Mouse (Mus musculus) cortical plate, adult 2 months (tissue): ENCODE data around the gene Gm37240. TPM values are rescaled to one million over a fixed set of nuclear protein-coding genes. Genes with fewer than 3 reads are reported as not detected.
A peak's percentile ranks its signal among the peaks of the same experiment; 100 is the strongest.

Experiments used
- H3K27ac ChIP-seq: fragments of 200-500 bp; 2 replicates; pipeline ENCODE4 v1.5.1; 2012; ENCODE audit warnings: low read length, control low read depth, inconsistent platforms; ENCODE audit not compliant: insufficient read depth
- H3K4me1 ChIP-seq: fragments of 200-500 bp; 2 replicates; pipeline ENCODE4 v1.6.1; 2011; ENCODE audit warnings: low read length; ENCODE audit not compliant: control insufficient read depth, insufficient read depth
- H3K4me3 ChIP-seq: fragments of 200-500 bp; 2 replicates; pipeline ENCODE4 v1.5.1; 2011; ENCODE audit warnings: mild to moderate bottlenecking, low read length, control low read depth; ENCODE audit not compliant: insufficient read depth
- CTCF ChIP-seq: fragments of 200-500 bp; IDR thresholded peaks from 2 replicates; pipeline ENCODE4 v1.5.1; 2011; ENCODE audit warnings: mild to moderate bottlenecking, control low read depth, low read length; ENCODE audit not compliant: insufficient read depth; ENCODE audit errors: extremely low read depth
- POLR2A ChIP-seq: fragments of 200-500 bp; IDR thresholded peaks from 2 replicates; pipeline ENCODE4 v1.6.1; 2011; ENCODE audit warnings: mild to moderate bottlenecking, low read length, control low read depth; ENCODE audit not compliant: insufficient read depth; ENCODE audit errors: extremely low read depth
- polyA plus RNA-seq: library from polyadenylated mRNA; depleted of rRNA; stranded (reverse); fragments of >200 nt; gene quantifications from 2 replicates; pipeline ENCODE4 v1.2.3, GENCODE M21; 2012

The Gm37240 gene
- polyA plus RNA-seq, 1 experiment, result 0.81 TPM

DNA sequence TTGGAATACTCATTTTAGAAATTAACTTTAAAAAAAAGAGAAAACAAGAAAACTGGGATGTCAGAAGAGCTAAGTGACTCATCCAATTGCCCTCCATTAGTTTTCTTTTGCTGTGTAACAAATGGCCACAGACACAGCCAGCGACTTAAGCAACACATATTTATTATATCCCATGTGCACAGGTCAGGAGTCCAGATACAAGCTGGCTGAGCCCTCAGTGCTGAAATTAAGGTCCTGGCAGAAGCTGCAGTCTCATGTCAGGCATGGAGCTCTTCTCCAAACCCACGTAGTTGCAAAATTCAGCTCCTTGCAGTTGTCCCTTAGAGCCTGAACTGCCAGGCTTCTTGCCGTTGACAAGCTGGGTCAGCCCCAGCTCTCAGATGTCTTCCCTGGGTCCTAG lies 504.0 kb downstream of the Gm37240 start:
- Histone ChIP-seq H3K27ac (no peak overlapping the region), H3K4me3 (no peak overlapping the region), H3K4me1 (peaks cover 6% of the 10 kb centered on the region)
- TF ChIP-seq CTCF (no peak), POLR2A (no peak)

DNA sequence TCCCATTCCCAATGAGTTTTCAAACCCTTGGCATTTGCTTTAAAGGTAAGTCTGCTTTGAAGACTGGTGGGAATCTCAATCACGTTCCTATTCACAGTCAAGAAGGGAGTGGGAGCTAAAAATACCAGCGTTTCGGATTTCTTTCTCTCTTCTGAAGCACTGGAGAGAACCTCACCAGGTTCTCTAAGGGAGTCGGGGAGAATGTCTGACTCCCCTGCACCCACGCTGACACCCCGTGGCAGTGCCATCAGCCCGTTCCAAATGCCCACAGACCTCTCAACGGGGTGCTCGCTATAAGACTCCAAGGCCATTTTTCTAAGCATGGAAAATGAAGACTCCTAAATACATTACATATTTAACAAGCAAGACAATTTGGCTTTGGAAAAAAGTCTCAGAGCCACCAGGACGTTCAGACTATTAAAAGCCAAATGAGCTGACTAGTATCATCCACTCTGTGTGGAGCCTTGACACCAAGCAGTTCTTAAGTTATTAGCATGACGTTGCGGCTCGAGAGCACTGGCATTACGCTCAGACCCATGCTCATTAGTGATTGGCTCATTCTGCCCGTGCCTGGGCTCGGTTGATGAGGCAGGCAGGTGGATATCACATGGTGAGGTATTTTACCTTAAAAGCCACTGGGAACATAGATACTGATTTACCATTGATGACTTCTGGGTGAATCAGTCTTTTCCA lies 508.5 kb downstream of the Gm37240 start:
- peaks cover 15% of the 10 kb centered on the region for H3K4me1 ChIP-seq
- peak overlapping the region; percentile 75 for H3K27ac ChIP-seq
- TF ChIP-seq CTCF, result no peak
- TF ChIP-seq POLR2A, result no peak
- no peak overlapping the region for H3K4me3 ChIP-seq

DNA sequence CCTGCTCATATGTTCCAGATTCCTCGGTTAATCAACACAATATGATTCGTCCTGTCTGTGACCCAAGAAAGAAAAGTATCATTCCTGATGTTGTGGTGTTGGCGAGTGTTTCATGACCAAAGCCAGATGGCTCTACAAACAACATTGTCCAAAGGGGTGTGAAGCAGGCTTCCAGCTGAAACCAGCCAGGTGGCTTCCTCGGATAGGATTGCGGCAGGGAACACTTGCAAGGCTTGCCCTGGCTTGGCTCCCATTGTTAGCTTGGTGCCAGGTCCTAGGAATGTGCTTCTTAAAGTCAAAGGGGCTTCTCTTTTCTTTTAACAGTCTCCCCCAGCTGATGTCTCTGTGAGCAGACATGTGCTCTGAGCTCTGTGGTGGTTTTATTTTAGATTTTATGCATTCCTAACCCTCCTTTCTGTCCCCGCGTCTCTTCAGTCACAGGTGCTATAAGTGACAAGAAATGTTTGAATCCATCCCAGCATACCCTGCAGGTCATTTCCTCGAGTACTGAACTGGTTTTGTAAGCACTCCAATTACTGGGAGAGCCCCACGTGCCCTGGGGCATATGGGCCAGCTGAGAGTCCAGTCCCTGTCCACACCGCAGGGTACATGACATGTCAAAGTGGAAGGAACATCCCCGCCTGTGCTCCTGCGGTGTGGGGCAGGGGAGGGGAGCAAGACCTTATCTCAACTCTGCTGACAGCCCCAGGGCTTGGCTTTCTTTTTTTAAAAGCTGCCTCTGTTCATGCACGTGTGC lies 509.2 kb downstream of the Gm37240 start:
- peak overlapping the region; percentile 75 for H3K27ac ChIP-seq

DNA sequence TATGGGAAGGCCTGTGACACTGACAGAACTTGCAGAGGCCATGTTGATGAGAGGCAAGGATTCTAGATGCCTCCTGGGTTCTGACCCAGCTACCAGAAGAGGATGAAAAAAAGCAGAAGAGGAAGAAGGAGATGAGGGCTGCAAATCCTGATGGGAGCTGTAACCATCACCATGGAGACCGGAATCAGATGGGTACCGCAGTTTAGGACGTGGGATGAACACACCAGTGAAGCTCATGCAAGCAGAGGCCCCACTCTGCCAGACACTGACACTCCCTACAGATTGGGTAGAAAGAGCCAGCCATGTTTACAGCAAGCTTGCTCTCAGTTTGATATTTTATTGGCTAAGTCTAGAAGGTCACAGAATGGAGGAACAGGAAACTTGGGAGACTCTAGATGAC lies 509.8 kb downstream of the Gm37240 start:
- TF ChIP-seq CTCF (no peak), POLR2A (no peak)
- Histone ChIP-seq H3K4me3 (no peak overlapping the region), H3K27ac (peak overlapping the region; percentile 75; the same call in 1 of the 2 replicates), H3K4me1 (peaks cover 15% of the 10 kb centered on the region)

More for the DNA sequence above, 509.2 kb downstream of the Gm37240 start:
- no peak for TF ChIP-seq POLR2A
- no peak for TF ChIP-seq CTCF
- Histone ChIP-seq H3K4me1 (peaks cover 15% of the 10 kb centered on the region), H3K4me3 (no peak overlapping the region)

DNA sequence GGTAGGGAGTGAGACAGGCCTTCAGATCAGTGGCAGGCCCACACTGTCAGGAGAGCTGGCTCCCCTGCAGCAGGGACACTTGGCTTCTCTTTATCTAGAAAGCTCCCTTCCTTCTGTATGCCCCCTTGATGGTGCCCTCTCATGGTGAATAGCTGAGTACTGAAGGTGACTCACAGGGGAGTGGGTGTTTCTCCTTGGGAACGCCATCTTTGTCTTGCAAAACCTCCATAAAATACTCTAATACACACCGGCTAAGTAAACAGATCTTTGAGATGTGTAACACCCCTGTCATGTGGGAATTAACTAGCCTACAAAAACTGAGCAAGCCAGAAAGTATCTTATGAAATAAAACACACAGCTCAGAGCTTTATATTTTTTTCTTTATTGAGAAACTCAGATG lies 510.8 kb downstream of the Gm37240 start:
- H3K4me1 ChIP-seq, result peaks cover 15% of the 10 kb centered on the region
- H3K27ac ChIP-seq, result no peak overlapping the region
- H3K4me3 ChIP-seq, result no peak overlapping the region
- TF ChIP-seq CTCF (no peak), POLR2A (no peak)

DNA sequence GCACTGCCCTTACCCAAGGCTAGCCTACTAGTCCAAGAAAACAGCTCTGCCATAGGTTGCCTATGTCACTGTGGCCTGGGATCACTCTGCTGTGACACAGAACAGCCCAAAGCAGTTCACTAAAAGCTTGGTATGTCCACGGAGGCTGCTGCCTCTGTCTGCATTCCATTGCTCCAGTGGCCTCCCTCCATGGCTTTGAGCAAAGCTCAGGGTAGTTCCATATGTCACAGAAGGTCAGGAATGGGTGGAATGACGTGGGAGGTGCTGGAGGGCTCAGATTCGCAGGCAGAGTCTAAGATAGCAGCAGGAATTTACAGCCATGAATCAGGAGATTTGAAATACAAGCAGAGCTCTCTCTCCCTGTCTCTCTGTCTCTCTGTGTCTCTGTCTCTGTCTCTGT lies 514.3 kb downstream of the Gm37240 start:
- peak overlapping the region; percentile 40; the same call in 1 of the 2 replicates for H3K27ac ChIP-seq
- H3K4me1 ChIP-seq, result peaks cover 12% of the 10 kb centered on the region; the same call in 1 of the 2 replicates
- no peak overlapping the region for H3K4me3 ChIP-seq
- TF ChIP-seq POLR2A (no peak), CTCF (no peak)

DNA sequence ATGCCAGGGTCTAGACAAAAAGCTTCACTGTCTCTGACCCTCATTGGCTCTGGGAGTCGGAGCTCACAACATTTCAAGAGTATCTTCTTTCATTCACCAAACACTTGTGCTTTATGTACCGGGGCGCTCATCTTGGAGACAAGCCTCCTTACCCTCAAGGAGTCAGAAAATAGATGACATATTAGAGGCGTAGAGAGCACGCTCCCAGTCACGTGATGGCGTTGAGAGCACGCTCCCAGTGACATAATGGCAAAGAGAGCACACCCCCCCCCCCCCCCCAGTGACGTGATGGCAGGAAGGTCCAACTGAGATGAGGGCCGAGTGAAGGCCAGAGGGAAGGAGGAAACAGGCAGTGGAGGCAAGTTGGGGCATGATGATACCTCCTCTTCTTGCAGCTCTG lies 517.5 kb downstream of the Gm37240 start:
- TF ChIP-seq POLR2A (no peak), CTCF (no peak)
- Histone ChIP-seq H3K27ac (peak overlapping the region; percentile 96), H3K4me1 (peaks cover 7% of the 10 kb centered on the region)

DNA sequence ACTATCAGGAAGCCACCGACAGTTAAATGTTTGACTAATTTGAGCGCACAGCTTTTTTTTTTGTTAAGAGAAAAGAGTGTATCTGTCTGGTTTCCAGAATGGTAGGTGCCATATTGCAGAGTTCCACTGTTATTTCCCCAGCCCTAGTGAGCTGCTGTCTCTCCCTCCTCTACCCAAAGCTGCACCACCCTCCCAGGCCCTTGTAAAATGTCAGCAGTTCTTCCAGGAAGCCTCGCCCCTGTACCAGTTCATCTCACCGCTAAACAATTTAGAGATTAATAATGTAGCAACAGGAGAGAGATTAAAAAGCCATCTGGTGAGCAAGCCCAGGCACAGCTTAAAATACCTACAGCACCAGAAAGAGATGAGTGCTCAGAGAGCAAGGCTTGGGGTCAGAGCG lies 518.2 kb downstream of the Gm37240 start:
- H3K27ac ChIP-seq, result peak overlapping the region; percentile 96
- no peak overlapping the region for H3K4me3 ChIP-seq
- H3K4me1 ChIP-seq, result peaks cover 7% of the 10 kb centered on the region
- TF ChIP-seq CTCF (no peak), POLR2A (no peak)

More for the DNA sequence above, 517.5 kb downstream of the Gm37240 start:
- no peak overlapping the region for H3K4me3 ChIP-seq

DNA sequence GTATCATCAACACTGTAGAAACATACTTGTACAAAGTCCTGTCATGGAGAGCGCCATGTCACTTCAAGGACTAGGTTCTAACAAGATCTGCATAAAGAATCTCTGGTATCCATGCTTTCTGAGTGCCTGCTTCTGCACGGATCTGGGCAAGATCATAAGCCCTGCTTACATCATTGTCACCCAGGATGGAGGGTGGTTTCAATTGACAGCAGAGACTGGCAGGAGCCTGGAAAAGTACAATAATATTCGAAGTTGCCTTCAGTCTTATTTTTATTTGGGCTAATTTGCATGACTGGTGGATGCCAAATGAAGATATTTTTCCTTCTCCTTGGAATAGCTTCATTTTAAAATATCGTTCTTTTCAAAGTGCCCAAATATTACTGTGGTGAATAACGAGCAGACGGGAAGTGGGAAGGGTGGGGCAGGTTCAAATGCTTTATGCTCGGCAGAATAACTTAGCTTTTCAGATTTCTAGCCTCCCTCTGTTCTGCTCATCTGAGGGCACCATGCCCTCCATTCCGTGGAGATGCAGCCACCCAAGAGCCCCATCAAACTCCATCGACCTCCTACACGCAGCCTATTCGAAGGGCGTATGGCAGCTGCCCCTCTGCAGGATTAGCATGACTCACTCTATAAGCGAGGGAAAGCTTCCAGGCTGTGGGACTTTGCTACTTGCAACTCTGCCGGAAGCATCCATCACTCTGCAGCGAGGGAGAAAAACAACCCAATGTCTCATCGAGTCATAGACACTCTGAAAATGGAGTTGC lies 518.8 kb downstream of the Gm37240 start:
- TF ChIP-seq CTCF (no peak), POLR2A (no peak)
- peaks cover 7% of the 10 kb centered on the region for H3K4me1 ChIP-seq
- H3K27ac ChIP-seq, result peak overlapping the region; percentile 96
- no peak overlapping the region for H3K4me3 ChIP-seq
